Mouse (Mus musculus): ENCODE results near the gene Scfd1.

GRCm38 (mm10) chr12:51399871-51400270 is 22.6 kb downstream of the Scfd1 start:
- TF ChIP-seq MAX (IDR thresholded peaks at IDR 0.05), result no peak
- TF ChIP-seq USF1 (IDR thresholded peaks at IDR 0.05; ENCODE audit: low read depth), result no peak
- TF ChIP-seq CTCF (IDR thresholded peaks at IDR 0.05; ENCODE audit: control insufficient read depth, insufficient read depth, insufficient read length), result no peak
- TF ChIP-seq CEBPB (IDR thresholded peaks at IDR 0.05; ENCODE audit: low read depth), result no peak
- TF ChIP-seq MYOG (IDR thresholded peaks at IDR 0.05; ENCODE audit: control insufficient read depth, extremely low read depth, insufficient read length), result no peak
- TF ChIP-seq MYOD1 (IDR thresholded peaks at IDR 0.05; ENCODE audit: control insufficient read depth, insufficient read length, low read depth), result no peak
- no peak for TF ChIP-seq FOSL1 (IDR thresholded peaks at IDR 0.05; ENCODE audit: insufficient read depth, low read length, poor library complexity, severe bottlenecking)
